Mouse (Mus musculus) adrenal gland, adult 8-10 months (tissue): ENCODE results near the gene Fmnl2. TPM values are rescaled to one million over a fixed set of nuclear protein-coding genes. Genes with fewer than 3 reads are reported as not detected.

Experiments
- DNase-seq: peaks from one replicate; pipeline ENCODE4 v3.0.0; 2022
- total RNA-seq, 4 experiments: library from RNA; stranded (reverse); gene quantifications; 2 replicates each; pipeline ENCODE4 v1.2.4; 2022

The Fmnl2 gene
- total RNA-seq, 4 experiments from 2014 or later = 22.0 to 56.8 (median 34.7) TPM

DNA sequence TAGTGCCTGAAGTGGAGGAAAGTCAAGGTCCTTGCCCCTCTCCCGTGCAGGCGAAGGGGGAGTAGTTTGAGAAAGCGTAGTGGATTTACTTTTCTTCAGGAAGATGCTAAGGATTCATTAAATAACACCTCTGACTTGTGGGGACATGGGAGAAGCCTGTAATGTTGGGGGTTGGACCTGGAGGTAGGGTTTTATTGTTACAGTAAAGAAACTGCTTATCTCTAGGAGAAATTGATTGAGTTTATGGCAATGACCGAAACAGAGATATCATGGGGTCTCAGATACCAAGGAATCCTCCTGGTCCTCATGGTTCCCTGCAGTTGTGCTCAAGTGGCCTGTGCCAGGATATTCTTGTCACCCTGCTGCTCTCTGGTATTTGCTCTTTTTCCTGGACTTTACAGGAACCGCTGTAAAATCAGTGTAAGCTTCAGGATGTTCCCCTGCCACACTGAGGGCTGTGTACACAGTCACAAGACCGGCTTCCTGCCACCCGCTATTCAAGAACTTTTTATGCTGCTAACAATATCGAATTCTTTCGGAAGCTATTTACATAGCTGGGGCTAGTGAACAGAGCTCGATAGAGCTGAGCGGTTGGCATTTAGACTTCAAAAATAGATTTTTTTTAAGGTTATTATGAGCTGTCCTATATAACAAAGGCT, 130.1 kb downstream of the Fmnl2 start:
- DNase-seq = no peak

GRCm38 (mm10) chr2:52989316-52989715, 131.7 kb downstream of the Fmnl2 start:
- no peak for DNase-seq

- no peak for DNase-seq
These were observed 133.4 kb downstream of the Fmnl2 start for GRCm38 (mm10) chr2:52990874-52991687.

DNA sequence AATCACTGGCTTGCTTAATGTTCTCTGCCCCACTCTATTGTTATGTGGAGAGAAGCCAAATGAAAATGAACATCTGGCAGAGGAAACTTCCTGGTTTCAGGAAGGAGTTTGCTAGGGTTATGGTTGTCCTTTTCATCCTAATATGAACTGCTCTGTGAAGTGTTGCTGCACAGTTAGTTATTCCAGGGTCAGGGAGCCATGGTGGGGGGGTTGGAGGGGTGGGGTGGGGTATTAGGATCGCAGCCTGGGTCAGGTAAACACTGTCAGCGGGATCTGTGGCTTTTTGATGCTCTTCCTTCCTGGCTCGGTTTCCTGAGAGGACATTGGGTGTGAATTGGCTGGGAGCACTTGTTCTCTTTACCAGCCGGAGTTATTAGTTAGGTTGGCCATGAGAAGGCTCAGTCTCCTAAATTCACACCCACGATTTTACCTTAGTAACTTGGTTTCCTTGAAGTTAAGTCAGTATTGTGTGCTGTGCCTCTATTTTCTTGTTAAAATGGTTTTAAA, 134.1 kb downstream of the Fmnl2 start:
- no peak for DNase-seq

DNA sequence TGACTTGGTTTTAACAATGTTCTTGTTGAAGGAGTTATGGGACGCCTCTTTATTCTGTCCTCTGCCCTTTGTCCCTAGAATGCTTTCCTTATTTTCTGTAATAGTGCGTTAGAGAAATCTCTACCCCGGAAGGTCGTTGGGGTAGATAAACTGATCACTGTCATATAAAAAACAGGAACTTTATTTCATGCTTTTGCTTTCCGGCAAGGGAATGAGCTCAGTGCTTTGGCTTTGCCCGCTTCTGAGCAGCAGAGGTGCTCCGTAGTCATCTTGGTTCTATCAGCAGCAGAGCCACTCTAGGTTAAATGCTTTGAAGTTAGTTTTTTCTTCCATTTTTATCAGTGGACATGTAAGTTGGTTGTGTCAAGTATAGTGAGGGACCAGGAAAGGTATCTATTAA, 135.6 kb downstream of the Fmnl2 start:
- DNase-seq = no peak

DNA sequence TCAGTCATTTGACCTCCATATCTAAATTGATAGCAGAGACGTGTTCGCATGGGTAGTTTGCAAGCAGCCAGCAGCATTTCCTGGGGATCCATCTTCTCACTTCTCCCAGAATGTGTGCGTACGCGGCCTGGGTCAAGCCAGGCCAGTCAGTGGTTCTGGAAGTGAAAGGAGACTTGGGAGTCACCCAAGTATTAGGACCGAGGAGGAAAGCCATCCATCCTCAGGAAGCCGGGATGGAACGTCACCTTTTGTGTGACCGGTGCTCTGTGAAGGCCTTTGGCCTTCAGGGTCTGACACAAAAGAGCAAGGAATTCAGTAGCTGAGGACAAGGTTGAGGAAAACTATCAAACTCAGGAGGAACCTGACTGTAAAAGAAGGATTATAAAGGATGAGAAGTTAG, 136.9 kb downstream of the Fmnl2 start:
- DNase-seq = peak; percentile 39

DNA sequence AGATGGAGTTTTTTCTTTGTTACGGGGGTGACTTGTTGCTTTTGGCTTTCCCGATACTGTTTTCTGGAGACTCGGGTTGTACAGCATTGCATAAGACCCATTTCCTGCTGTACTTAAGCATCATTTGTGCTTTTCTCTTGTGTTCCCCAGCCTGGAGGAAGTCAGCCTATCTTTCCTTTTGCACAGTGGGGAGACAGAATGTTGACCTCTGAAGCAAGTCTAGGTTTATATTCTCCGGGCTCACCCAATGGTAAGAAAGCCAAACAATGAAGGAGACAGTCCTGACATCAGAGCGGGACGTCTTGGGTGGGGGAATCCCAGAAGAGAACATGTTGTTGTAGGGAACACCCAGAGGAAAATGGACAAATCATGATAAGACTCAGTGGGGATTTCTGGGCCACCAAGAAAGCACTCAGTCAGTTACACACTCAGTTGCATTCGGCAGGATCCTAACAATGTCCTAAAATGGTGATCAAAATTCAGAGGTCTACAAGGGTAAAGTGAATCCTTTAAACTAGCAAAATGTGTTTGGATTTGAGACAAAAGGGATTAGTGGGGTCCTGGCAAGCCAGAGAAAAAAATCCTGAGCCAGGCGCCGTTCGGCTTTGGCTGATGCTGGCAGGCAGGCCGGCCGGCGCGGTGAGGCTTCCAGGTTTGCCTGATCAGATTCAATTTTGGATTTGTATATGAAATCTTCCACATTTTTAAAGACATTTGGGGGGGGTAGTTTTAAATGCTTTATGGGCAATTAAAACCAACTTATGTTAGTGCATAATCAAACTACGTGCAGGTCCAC, 140.5 kb downstream of the Fmnl2 start:
- no peak for DNase-seq

- no peak for DNase-seq
These were observed 141.9 kb downstream of the Fmnl2 start for GRCm38 (mm10) chr2:52999524-52999969.

GRCm38 (mm10) chr2:53000446-53000845, 142.8 kb downstream of the Fmnl2 start:
- no peak for DNase-seq

DNA sequence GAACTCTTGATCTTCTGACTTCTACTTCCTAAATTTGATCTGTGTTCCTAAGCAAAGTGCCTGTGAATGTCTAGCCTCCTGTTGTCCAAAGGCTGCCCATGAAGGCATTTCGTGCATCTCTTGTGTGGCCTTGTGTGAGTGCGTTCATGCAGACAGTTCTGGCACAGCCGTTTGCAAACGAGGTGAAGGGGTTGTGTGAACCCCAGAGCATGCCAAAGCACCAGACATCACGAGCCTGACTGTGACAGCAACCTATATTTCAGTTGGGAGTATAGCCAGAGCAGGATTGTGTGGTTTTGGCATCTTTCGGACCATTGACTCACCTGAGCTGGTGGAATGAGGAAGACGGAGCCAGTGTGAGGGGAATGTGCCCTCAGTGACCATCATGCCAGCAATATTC, 148.5 kb downstream of the Fmnl2 start:
- no peak for DNase-seq

- peak; percentile 73 for DNase-seq
These were observed 149.5 kb downstream of the Fmnl2 start for GRCm38 (mm10) chr2:53007142-53007541.

GRCm38 (mm10) chr2:53013051-53013450, 155.4 kb downstream of the Fmnl2 start:
- DNase-seq = no peak

DNA sequence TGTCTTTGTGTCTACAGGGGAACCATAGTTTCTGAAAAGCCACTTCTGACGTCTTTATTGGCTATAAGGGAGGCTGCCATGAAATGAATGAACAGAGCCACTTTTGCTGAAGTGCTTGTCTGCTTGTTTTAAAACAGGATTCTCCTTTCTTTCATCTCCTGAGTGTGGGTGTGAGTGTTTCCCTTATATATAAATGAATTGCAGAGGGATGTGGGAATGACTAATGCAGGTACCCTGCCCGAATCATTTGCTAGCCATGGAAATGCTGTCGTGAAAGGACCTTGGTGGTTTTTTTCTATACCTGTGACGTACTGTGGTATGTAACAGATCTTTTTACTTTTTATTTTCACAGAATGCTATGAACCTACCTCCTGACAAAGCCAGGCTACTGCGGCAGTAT, 156.8 kb downstream of the Fmnl2 start:
- no peak for DNase-seq

- DNase-seq = no peak
These were observed 165.3 kb downstream of the Fmnl2 start for GRCm38 (mm10) chr2:53022982-53023381.

DNA sequence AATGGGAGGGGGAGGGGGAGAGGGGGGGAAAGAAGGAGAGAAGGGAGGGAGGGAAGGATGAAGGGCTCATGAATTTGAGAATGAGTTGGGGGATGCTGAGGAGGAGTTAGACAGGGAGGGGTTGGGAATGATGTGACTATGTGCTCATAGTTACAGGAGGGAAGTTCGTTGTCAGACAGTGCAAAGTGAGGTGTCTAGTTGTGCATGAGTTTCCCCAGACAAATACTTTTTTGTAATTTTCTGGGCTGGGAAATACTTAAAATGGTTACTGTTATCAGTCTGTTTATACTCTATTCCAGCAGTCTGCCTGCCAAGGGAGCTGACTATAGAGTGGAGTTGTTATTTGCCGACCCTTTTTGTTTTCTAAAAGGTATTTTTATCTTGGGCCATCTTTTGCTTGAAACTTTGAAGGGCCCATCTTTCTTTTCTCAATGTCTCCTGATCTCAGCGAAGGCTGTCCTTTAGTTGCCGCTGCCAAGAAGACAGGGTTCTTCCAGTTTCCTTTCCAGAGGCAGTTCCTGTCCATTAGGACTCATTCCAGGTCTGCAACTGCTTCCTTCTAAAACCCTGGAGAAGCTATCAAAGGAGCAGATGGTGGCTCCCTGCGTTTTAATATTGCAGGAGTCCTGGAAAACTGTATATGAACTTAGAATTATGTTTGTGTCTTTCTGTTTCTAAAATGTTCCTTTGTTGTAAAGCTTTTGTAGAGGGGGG, 168.6 kb downstream of the Fmnl2 start:
- no peak for DNase-seq

- DNase-seq = no peak
These were observed 171.2 kb downstream of the Fmnl2 start for GRCm38 (mm10) chr2:53028868-53029267.

DNA sequence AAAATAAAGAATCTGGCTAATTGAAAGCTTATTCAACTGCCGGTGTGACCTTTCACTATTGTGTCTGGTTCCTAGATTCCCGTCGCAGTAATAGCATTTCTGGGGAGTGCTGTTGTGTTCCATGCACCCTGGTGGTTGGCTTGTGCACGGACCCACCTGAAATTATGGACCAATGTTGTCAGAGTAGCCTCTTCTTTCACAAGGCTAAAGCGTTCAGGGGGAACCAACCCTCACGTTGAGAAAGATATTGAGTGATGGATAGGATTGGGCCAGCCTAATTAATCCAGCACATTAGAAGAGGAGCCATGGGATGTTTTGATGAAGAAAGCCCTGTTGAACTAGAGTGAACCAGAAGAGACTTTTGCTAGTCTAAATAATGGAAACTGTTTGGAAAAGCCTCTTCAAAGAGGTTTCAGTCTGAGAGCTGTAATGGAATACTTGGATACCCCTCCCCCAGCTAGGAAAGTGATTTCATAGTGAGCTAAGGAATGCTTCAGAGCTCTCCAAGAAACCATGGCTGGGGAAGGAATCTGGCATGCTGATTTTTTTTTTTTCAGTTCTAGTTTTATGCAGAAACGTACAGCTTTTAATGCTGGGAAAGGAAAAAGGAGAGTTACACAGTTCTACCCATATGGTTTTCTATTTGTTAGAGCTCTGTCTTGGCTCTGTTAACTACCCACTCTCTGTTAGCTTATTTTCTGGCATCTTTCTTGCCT, 172.2 kb downstream of the Fmnl2 start:
- no peak for DNase-seq

GRCm38 (mm10) chr2:53030432-53030826, 172.8 kb downstream of the Fmnl2 start:
- no peak for DNase-seq

DNA sequence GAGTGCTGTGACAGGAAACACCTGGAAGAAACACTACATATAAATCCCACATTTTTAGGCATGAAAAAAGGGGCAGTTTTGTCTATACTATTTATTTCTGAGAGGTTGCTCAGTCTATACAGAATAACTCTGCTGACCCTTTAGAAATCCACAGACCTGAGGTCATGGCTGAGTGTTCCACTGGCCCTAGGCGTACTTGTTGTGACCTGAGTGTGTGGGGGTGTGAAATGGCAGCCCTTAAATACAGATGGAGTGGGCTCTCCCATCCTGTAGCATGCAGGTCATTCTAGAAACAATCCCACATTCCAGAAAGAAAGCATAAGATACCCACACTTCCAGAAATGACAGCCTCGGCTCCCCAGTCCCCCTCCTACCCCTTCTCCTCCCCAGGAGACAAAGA, 180.6 kb downstream of the Fmnl2 start:
- no peak for DNase-seq

- no peak for DNase-seq
These were observed 181.1 kb downstream of the Fmnl2 start for GRCm38 (mm10) chr2:53038737-53039136.

GRCm38 (mm10) chr2:53047031-53047430, 189.4 kb downstream of the Fmnl2 start:
- no peak for DNase-seq
